Mouse (Mus musculus) G1E (cell line): ENCODE data around the gene Gm17662.

ENCODE experiments used
- CTCF ChIP-seq: IDR thresholded peaks from 2 replicates; pipeline ENCODE4 v1.5.1; 2012; ENCODE audit warnings: low read depth, low read length, inconsistent platforms, mixed read lengths
- GATA1 ChIP-seq: IDR thresholded peaks from 2 replicates; pipeline ENCODE4 v1.6.1; 2012; ENCODE audit warnings: borderline replicate concordance, low read length, inconsistent platforms, mixed read lengths
- POLR2AphosphoS5 ChIP-seq: IDR thresholded peaks from 2 replicates; pipeline ENCODE4 v1.6.1; 2012; ENCODE audit warnings: low read depth, low read length, inconsistent platforms; ENCODE audit not compliant: insufficient replicate concordance

GRCm38 (mm10) chr4:104842204-104842603 is 14.9 kb upstream of the Gm17662 start:
- TF ChIP-seq CTCF (no peak), POLR2AphosphoS5 (no peak), GATA1 (no peak)
